Mouse (Mus musculus): ENCODE data around the gene Gstcd.
A peak's percentile ranks its signal among the peaks of the same experiment; 100 is the strongest.

Gene Gstcd

DNA sequence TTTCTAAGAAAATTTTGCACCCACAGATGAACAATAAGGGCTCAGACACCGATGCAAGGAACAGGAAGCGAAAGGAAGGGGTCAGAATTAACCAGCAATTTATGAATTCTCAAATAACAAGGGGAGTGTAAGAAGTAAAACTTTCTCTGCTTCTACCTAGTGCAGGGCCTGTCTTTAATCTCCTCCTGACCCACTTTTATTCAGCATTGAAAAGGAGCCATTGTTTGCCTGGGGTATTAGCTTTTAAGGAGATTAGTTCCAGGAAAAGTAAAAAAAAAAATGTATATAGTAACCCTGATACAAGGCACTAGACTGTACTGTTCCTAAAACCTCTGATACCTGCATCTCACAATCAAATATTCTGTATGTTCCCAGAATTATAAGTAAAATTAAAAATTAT lies 64.9 kb downstream of the Gstcd start:
- DNase-seq (ENCODE audit: low spot score in 2 of 2) = no peak

DNA sequence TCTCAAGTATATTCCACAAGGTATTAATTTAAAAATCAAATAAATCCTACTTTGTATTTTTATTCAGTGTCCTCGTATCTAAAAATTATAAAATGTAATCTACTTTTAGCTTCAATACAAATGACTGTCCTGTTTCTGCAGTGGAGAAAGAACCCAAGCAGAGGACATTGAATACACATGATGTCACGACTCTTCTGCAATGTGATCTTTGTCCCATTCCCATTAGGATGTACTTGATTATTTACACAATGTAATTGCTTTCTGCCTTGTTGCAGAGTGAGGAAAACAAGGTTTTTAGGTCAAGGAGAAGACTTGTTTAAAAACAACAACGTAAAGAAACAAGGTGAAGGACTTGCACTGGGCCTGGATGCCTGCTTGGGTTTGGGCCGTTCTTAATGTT lies 84.6 kb downstream of the Gstcd start:
- no peak for DNase-seq (ENCODE audit: low spot score in 2 of 2)

GRCm38 (mm10) chr3:132996299-132996698 lies 95.5 kb downstream of the Gstcd start:
- no peak for DNase-seq (ENCODE audit: low spot score in 2 of 2)

DNA sequence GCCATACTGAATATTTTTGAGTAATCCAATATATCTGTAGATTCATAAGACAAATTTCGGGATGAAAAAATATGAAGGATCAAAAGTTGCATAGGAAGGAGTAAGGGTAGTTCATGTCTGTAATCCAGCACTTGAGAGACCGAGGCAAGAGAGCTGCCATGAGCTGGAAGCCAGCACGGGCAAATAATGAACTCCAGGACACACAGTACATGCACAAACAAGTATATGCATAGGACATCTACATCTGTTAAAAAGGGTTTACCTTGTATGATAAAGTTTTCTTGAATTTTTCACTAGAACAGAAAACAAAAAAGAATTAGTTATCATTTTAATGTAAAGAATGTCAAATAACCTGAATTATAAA lies 95.9 kb downstream of the Gstcd start:
- DNase-seq (ENCODE audit: low spot score in 2 of 2) = no peak

DNA sequence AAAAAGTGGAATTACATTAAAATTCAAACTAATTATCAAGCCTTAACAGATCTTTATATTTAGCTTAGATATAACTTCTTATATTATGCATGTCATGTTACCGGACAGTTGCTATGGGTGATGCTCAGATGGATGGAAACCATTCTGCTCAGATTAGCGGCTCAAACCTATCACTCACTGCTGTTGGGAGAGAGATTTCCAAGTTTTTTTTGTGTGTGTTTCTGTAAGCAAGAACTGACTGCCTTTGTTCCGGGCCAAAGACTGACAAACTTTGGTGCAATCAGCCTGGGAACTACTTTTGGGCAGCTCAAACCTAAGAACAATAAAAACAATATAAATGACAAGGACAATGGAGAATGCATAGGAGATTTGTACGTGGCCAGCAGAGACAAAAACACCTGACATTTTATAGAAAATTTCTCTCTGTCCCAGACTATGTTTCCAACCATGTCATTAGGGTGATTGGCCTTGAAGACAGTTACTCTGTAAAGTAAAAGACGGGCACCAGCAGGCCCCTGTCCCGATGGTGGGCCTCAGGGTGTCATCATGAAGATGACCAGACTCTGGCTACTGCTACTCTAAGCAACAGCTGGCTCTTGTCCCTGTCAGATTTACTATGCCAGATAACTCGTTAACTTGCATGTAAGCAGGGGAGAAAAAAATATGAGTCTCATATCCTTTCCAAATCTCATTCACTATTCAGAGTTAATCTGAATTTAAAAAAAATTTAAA lies 96.5 kb downstream of the Gstcd start:
- no peak for DNase-seq (ENCODE audit: low spot score in 2 of 2)

DNA sequence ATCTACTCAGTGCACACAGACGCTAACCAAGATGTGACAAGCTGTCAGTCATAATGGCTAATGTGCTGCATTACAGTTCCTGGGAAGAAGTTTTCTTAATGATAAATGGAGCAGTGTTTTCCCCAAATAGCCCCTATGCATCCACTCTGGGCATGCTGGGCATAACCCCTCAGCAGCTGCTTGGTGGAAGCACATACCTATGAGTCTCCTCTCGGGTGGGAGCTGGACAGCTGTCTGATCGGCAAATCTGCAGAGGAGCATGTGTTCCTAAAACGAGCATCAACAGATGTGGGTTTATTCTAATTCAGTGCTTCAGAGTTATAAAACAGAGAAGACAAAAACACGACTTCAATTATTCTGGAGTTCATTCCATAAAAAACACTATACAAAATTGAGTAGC lies 105.6 kb downstream of the Gstcd start:
- DNase-seq (ENCODE audit: low spot score in 2 of 2) = no peak

DNA sequence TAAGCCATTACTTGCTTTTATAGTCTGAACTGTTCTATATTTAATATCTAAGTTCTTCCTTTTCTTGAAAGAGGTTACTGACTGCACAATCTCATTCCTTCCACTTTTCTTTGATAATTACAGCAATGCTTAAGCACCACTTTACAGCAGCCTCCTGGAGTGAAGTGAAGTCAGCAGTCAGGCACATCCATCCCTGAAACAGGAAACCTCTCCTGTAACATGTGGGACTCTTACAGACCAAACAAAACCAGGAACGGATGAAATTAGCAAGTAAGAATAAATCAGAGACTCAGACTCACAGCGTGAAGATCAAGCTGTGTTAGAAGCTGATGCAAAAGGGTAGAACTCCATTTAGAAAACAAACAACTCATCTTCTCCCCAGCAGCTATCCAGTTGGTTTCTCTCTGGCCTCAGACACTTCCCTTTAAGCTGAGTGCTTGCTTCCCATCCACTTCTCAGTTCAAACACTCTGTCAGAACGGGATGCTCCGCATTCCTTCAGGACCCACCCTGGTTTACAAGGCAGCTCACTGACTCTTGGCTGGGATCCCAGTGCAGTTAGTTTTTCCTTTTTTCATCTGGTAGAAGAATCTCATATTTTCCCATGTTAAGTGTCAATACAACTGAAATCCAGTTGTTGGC lies 107.9 kb downstream of the Gstcd start:
- DNase-seq (ENCODE audit: low spot score in 2 of 2) = no peak

- no peak for DNase-seq (ENCODE audit: low spot score in 2 of 2)
These were observed 109.9 kb downstream of the Gstcd start for GRCm38 (mm10) chr3:132981968-132982367.

GRCm38 (mm10) chr3:132979781-132980461 lies 111.9 kb downstream of the Gstcd start:
- DNase-seq (ENCODE audit: low spot score in 2 of 2) = no peak

DNA sequence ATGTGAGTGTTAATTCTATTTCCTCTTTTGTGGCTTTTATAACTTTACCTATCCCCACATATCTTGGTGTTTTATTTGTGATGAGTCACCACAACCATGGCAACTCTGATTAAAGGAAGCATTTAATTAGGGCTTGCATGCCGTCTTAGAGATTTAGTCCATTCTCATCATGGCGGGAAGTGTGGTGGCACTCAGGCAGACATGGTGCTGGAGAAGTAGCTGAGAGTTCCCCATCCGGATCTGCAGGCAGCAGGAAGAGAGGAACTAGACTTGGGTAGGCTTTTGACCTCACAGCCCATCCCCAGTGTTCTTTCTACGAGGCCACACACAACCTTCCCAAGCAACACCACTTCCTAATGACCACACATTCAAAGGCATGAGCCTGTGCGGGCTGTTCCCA lies 125.6 kb downstream of the Gstcd start:
- no peak for DNase-seq (ENCODE audit: low spot score in 2 of 2)

DNA sequence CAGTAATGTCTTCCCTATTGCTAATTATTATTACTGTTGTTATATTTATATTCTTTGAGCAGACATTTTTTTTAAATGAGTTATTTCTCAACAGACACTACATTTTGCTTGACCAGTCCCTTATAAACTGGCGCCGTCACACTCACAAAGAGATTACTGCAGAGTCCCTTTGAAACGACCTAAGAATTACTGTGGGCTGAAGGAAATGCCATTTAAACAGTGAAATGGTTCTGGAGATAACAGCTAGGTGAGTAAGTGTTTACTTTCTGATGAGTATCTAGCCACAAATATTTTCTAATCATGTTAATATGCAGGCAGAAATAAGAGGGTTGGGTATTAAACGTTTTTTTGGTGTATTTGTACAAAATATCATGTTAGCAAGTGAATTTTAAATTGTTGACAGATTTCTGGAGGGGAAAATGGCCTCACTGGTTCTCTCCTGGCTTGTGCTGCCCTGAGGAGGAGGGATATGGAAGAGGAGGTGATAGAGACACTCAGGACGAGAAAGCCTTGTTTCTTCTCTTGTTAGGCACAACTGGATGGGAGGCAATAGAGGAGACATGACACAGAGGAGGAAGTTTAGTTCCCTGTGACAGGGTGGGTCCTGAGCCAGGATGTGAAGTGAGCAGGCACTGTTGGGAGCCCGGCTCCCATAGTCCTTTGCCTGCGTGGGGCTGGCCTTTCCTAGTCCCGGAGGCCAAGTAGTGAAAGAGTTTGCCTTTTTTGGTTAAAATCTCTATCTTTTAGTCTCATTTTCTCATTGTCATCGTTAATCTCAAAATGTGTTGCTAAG lies 126.9 kb downstream of the Gstcd start:
- no peak for DNase-seq (ENCODE audit: low spot score in 2 of 2)

DNA sequence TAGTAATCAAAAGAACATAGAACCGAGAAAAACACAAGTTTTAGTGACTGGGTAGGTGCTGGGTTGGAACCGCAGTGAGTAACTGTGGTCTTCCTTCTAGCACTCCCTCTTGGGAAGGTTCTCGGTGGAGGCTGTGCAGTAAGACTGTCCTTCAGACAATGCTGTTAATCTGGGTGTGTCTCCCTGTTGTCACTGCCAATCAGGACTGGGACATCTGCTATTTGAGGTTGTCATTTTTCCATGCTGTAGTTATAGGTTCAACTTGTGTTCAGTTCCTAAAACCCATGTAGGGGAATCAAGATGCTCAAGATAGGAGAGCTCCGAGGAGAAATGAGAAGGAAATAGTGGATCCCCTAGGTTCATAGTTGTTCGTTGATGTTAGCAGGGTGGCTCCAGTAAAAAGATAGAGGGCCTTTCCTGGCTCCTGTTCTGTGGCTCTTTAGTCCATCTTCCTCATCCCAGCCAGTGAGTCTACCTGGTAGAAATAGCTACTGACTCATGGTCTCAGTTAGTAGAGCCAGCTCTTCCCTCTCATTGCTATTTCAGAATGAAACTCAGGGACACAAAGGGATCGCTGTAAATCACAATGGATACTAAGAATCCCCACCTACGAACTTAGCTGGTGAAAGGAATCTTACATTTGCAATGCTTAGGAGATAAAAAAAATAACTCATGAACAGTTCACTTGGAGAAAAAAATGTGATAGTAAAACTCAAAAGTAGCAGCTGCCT lies 129.0 kb downstream of the Gstcd start:
- no peak for DNase-seq (ENCODE audit: low spot score in 2 of 2)

DNA sequence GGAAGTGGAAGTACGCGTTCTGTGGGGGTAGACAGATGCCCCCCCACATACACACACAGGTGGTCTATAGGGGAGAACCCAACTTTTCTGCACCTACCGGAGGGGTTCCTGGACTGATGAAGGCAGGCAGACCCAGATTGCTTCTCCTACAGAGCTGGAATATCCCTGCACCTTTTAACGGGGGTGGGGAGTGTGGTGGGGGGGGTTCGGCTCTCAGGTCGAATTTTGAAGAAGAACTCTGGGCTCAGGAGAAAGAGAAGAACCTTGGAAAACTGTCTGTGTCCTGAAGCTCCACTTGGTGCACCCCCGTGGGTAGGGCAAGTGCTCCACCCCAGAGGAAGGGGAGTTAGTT lies 141.3 kb downstream of the Gstcd start:
- DNase-seq (ENCODE audit: low spot score in 2 of 2) = no peak

- no peak for DNase-seq (ENCODE audit: low spot score in 2 of 2)
These were observed 141.9 kb downstream of the Gstcd start, which contains the start of gene Npnt for GRCm38 (mm10) chr3:132949791-132950528. Gene Npnt, minus strand, starts transcription at chr3:132950291.

- DNase-seq (ENCODE audit: low spot score in 2 of 2) = peak in 1 of 2 experiments; percentile 22
These were observed 142.4 kb downstream of the Gstcd start for GRCm38 (mm10) chr3:132949380-132949790.

DNA sequence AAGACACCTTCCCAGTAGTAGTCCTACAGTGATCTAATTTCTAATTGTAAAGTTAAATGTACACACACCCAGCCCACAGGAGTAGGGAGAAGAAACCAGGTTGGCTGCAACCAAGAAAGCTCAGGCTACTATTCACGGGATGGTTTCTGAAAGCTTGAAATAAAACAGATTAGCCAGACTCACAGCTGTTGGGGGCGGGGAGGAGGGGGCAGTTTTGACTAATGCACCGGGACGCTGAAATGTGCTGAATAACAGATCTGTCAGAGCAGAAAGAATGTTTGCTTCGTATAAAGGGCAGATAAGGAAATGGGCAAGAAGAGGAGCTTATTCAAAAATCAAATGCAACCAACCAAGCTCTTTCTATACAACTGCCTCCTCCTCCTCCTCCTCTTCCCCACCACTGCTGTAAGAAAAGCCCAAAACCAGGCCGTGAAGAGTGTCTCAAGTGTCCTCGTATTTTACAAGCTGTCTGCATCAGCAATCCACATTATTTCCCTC lies 143.5 kb downstream of the Gstcd start:
- no peak for DNase-seq (ENCODE audit: low spot score in 2 of 2)

DNA sequence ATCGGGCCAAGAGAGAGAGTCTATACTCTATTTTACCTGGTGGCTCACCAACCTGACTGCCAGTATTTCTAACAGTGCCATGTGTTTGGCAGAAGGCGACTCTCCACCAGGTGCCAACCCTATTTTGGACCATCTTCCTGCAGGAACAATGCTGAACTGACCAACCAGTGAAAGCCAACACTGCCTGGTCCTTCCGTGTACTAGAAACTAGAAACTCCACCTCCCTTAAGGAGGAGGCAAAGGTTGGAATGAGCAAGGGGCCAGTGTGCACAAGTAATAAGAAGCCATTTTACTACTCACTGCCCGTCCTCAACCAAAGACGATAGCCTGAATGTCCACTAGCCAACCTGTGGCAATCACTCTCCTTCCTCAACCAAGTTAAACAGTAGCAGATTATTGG lies 145.7 kb downstream of the Gstcd start:
- no peak for DNase-seq (ENCODE audit: low spot score in 2 of 2)

- DNase-seq (ENCODE audit: low spot score in 2 of 2) = no peak
These were observed 146.2 kb downstream of the Gstcd start for GRCm38 (mm10) chr3:132945669-132946068.

DNA sequence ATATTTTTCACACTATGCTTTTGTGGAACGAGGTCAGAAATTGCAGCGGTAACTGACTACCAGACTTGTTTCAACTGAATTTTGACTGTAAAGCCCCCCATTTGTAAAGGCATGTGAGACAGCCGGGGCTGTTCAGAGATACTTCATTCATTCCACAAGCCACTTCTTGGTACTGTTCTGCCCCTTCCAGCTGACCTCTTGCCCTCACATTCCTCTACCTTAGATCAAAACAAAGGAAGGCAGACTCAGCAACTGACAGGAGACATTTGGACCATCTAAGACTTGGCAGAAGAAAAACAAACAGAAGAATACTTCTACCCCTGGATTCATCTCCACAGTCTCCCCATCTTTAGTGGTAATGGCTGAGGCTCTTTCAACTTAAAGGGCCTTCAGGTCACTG lies 147.2 kb downstream of the Gstcd start:
- DNase-seq (ENCODE audit: low spot score in 2 of 2) = no peak

GRCm38 (mm10) chr3:132944193-132944592 lies 147.6 kb downstream of the Gstcd start:
- no peak for DNase-seq (ENCODE audit: low spot score in 2 of 2)

DNA sequence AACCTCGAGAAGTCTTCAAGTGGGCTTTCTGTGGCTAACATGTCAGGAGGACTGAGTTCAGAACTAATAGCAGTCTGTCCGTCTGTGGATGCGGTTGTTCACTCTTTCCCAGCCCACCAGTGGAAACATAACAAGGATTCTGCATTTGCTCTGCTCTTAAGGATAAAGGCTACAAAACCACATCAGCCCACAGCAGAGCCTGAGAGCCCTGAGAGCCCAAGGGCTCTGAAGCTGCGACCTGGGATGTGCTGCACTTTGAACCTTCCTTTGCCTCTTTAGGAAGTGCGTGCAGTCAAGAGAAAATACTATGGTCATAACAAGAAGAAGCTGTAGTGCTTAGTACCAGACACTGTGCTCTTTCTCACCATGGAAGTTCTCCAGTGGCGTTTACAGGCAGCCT lies 149.1 kb downstream of the Gstcd start:
- DNase-seq (ENCODE audit: low spot score in 2 of 2) = no peak
